Mouse (Mus musculus) G1E (cell line): Measurements from ENCODE around the gene Cdhr4.

Experiments used
- CTCF ChIP-seq: IDR thresholded peaks from 2 replicates; pipeline ENCODE4 v1.5.1; 2012; ENCODE audit warnings: low read depth, low read length, inconsistent platforms, mixed read lengths
- GATA1 ChIP-seq: IDR thresholded peaks from 2 replicates; pipeline ENCODE4 v1.6.1; 2012; ENCODE audit warnings: borderline replicate concordance, low read length, inconsistent platforms, mixed read lengths
- GATA2 ChIP-seq: IDR thresholded peaks from 2 replicates; pipeline ENCODE4 v1.6.1; 2012; ENCODE audit warnings: low read depth, low read length, inconsistent platforms, borderline replicate concordance
- POLR2AphosphoS5 ChIP-seq: IDR thresholded peaks from 2 replicates; pipeline ENCODE4 v1.6.1; 2012; ENCODE audit warnings: low read depth, low read length, inconsistent platforms; ENCODE audit not compliant: insufficient replicate concordance
- TAL1 ChIP-seq: conservative IDR thresholded peaks from 2 replicates; pipeline ENCODE4 v1.6.1; 2012; ENCODE audit warnings: low read depth, low read length, inconsistent platforms, mixed read lengths

DNA sequence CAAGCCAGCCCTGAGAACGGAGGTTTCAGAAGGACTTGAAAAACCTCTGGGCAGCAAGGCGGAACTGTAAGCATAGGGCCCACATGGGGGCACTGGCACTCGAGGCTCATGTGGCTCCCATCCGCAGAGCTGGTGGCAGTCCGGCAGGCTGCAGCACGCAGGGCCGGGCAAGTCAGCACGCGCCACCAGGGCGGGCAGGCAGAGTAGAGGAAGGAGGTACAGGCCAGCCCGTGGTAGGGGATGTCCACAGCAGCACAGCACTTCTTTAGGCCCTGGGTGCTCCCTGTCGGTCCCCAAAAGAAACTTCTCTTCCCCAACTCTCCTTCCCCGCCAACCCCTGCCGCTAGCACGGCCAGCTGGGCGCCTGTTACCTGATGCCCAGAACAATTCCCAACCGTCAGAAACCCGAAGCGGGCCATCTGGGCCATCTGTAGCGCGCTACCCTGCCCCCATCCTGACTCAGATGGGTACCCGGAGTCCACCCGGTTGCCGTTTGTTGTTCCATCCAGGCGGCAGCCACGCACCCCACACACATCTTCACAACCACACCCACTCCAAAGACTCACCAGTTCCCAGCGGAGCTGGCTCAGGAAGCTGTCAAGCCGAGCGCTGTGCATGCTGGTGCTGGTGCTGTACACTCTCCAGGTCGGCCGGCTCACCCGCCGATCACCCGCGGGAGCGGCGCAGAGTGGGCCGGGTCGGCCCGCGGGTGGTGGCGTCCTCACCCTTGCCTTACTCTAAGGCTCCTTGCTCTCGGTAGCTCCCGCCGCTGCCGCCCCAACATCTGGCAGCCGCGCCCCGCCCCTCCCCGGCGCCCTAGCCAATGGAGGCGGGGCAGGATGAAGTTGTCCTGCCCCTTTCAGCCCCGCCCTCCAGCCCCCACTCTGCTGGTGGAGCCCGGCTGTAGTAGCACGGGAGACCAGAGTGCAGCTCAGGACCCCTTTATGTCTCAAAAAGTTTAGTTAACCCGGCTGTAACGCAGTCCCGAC lies 6.9 kb upstream of the Cdhr4 start, which contains the start of gene Inka1:
- no peak for TF ChIP-seq GATA1
- no peak for TF ChIP-seq CTCF
- TF ChIP-seq GATA2 = no peak
- no peak for TF ChIP-seq POLR2AphosphoS5
- TF ChIP-seq TAL1 = no peak
